Mouse (Mus musculus): ENCODE measurements at regions not wholly inside any gene's neighbourhood (a gene's known extent, or its start where the extent isn't known, plus 50 kb on each side); places are given as distances from the start of the nearest gene placed in this dataset.

GRCm38 (mm10) chr19:50872144-50872543, 193.7 kb upstream of the Sorcs1 start:
- ATAC-seq, result no peak
- H3K9ac ChIP-seq, result no peak overlapping the region
- no peak overlapping the region for H3K27ac ChIP-seq
- no peaks in the 10 kb centered on the region for H3K4me1 ChIP-seq
- no peak overlapping the region for H3K4me3 ChIP-seq
- H3K36me3 ChIP-seq, result no peaks in the 10 kb centered on the region
- no peaks in the 10 kb centered on the region for H3K27me3 ChIP-seq (replicated peaks)
- no peaks in the 10 kb centered on the region for H3K9me3 ChIP-seq (replicated peaks)
- WGBS (ENCODE audit: insufficient replicate concordance), result 53% methylated on average over 2 of the region's 2 CpGs
- no peak overlapping the region for H3K4me2 ChIP-seq

GRCm38 (mm10) chr19:50854854-50855253, 176.4 kb upstream of the Sorcs1 start:
- no peaks in the 10 kb centered on the region for H3K4me1 ChIP-seq
- no peak for ATAC-seq
- H3K4me3 ChIP-seq, result no peak overlapping the region
- no peak overlapping the region for H3K4me2 ChIP-seq
- no peaks in the 10 kb centered on the region for H3K36me3 ChIP-seq
- H3K9ac ChIP-seq, result no peak overlapping the region
- WGBS (ENCODE audit: insufficient replicate concordance), result 43% methylated on average over 1 of the region's 1 CpGs
- no peaks in the 10 kb centered on the region for H3K9me3 ChIP-seq (replicated peaks)
- no peaks in the 10 kb centered on the region for H3K27me3 ChIP-seq (replicated peaks)
- no peak overlapping the region for H3K27ac ChIP-seq

- no peaks in the 10 kb centered on the region for H3K9me3 ChIP-seq (replicated peaks)
- no peak overlapping the region for H3K9ac ChIP-seq
- no peaks in the 10 kb centered on the region for H3K4me1 ChIP-seq
- no peaks in the 10 kb centered on the region for H3K27me3 ChIP-seq (replicated peaks)
- no peak overlapping the region for H3K4me3 ChIP-seq
- 67% methylated on average over 1 of the region's 1 CpGs for WGBS (ENCODE audit: insufficient replicate concordance)
- no peak overlapping the region for H3K4me2 ChIP-seq
- H3K36me3 ChIP-seq, result no peaks in the 10 kb centered on the region
- no peak overlapping the region for H3K27ac ChIP-seq
- no peak for ATAC-seq
Observed at GRCm38 (mm10) chr19:50840499-50840898, 162.1 kb upstream of the Sorcs1 start.
